Mouse (Mus musculus) adrenal gland, adult (tissue): Measurements from ENCODE around the gene Lemd1.
A peak's percentile ranks its signal among the peaks of the same experiment; 100 is the strongest.
"Not testable (repeated sequence)": the region's sequence is repeated elsewhere in the genome, so short reads cannot be mapped to it uniquely, and the experiment has no call there.

Experiments
- DNase-seq, 2 experiments: peaks; one replicate each; pipeline ENCODE4 v3.0.0; 2022 to 2023; ENCODE audit warnings: low spot score in 1 of 2; ENCODE audit not compliant: inconsistent age in 2 of 2

Gene Lemd1

DNA sequence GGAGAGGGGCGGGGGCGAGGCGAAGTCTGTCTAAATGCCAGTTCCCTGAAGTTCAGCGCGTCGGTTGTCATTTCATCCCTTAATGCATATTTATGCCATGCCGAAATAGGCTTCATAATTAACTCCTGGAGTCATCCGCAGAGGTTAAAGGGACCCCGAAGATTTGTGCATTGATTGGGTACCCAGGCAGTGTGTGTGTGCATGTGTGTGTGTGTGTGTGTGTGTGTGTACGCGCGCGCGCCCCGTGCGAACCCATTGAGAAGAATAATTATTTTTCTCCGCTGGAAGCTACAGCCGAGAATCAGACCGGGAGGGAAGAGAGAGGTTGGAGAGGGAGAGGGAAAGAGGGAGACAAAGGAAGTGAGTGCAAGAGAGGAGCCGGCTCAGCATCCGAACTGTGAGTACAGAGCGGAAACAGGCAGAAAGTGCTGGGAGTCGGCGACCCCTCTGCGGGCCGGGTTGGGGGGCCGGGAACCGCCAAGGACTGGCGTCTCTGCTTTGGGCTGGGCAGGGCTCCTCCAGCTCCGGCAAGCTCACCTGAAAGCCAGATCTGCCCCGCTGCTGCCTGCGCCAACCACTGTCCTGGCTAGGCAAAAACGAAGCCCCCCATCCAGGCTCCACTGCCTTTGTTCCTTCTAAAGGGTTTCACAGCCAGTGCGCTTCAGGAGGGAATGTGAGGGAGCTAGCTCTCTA, at the start of gene Lemd1, which contains the start of gene AC124108.1:
TSS of gene Lemd1 (plus strand) at position 339 of the 693 bp plus-strand sequence.
TSS of gene AC124108.1 (plus strand) at position 365 of the 693 bp plus-strand sequence.
- peak in 1 of 2 experiments; percentile 18 for DNase-seq

- peak in 1 of 2 experiments; percentile 63 for DNase-seq
These were observed 49.5 kb upstream of the Lemd1 start for GRCm38 (mm10) chr1:132141753-132142152.

GRCm38 (mm10) chr1:132143079-132143478, 48.2 kb upstream of the Lemd1 start:
- DNase-seq = peak in 1 of 2 experiments; percentile 40

DNA sequence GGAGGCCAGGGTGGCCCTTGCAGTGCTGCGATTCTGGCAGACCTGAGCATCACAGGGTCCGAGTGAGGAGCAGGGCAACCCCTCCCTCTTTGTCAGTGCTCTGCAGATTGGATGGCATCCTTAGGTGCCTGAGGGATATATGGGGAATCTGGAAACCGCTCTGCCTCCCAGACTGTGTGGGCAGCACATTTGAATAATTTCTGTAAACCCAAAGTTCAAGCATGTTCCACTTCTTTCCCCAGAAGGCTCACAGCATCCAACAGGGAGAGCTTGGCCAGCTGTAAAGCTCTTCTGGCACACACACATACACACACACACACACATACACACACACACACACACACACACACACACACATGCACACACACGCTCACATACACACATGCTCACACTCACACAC, 47.5 kb upstream of the Lemd1 start:
- DNase-seq = no peak

DNA sequence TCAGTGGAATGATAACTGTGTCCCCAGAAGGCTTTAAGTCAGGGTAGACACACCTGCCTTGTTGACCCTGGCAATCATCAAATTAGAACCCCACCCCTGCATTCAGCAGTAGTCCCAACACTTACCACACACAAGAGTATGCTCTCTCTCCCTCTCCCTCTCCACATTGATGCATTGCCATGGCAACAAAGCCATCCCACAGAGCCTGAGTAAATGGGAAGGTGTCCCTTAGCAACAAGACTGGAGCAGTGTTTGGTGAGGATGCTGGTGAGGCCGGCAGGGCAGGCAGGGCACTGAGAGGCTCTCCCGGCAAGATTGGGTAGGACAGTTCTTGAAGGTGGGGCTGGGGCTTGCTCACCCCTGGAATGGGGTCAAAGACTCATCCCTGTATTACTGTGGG, 47.0 kb upstream of the Lemd1 start:
- DNase-seq = no peak

DNA sequence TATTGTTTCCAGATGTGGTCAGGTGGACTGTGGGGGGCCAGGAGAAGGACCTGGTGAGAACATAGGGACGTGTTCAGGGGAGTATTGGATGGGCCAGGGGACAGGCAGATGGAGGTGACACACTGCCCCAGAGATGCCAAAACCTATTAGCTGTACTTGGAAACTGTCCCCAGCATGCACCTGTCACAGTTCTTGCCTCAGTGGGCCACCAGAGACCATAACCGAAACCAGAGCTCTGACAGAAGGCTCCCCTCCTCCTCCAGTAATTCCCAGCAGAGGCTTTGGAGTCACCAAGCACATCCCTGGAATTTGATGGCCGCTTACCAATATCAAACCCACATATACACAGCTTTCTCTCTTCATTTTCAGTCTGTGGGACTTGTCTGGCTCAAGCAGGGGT, 46.4 kb upstream of the Lemd1 start:
- no peak for DNase-seq

- DNase-seq = peak in 1 of 2 experiments; percentile 49
These were observed 45.1 kb upstream of the Lemd1 start for GRCm38 (mm10) chr1:132145973-132146685.

DNA sequence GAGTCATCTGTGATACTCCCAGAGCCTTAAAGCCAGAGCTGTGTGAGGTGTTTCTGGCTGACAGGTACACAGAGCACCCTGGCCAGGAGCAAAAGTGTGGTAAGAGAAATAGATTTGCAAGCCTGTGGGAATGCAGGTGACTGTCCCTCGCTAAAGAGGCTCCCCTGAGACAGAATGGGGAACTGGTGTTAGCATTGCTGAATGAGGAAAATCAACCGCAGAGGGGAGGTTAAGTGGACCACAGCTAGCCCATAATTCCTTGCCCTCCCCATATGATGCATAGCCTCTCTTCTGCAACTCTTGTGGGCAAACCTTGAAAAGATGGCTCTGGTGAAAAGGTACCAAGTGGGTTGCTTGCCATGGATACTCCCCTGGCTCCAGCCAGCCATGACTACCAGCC, 41.8 kb upstream of the Lemd1 start:
- peak in 1 of 2 experiments; percentile 1 for DNase-seq

DNA sequence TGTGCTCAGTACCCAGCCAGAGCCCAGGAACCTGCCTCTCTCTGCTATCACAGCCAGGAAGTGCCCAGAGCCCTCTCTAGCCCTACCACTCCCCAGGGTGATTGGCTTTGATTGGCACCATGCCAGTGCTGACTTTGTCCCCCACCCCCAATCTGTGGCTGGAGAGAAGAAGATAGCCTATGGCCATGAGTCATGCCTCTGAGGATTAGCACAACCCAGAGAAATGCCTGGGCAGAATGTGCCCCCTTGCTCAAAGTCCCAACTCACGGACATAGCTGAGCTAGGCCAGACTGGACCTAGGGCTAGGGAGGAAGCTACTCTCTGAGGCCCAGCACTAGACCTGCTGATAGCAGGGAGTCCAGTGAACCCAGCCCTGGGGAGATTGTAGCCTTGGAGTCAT, 41.1 kb upstream of the Lemd1 start:
- DNase-seq = peak in 1 of 2 experiments; percentile 37

DNA sequence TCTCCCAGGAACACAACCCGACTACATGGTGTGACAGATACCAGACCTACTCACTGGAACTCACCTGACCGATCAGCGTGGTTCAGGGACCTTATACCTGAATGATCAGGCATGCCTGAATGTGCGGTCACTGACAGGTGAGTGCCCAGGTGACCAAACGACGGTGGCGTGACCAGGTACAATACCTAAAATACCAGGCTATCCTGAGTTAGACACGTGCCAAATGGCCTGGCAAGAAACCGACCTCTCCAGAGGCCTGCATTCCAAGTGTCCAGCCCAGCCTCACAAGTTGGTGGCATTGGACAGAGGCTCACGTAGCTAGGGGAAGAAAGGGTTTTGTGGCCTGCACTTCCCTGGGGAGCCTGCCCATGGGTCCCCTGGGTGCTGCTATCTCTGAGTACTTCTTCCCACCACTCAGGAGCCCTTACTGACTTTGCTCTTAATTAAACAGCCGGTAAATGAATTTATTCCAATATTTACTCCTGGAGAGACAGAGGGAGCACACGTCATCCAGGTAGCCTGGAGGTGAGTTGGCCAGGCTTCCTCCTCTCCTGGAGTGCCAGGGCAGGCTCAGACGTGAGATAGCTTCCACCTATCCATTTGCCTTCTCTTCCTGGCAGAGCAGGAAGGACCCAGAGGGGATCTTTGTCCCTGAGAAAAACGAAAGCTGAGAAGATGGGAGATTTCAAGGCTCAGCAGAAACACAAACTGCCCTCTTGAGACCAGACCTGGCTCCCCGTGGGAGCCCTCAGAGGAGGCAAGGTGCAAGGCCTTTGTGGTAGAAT, 40.2 kb upstream of the Lemd1 start:
- peak in 1 of 2 experiments; percentile 6 for DNase-seq

DNA sequence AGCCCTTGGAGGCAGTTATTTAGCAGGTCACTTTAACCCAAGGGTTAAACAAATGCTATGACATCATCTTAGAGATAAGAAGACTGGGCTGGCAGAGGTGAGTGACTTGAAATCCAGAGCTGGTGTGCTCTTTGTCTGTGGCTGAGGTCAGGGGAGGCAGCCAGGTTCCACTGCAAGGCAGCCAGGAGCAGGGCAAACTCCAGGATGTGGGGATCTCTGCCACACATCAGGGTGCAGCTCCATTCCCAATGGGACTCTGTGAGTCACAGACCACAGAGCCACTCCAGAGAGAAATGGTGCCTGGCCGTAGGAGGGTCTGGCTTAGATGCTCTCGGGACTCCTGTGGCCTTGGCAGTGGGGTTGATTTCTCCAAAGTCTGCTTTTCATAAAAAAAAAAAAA, 39.3 kb upstream of the Lemd1 start:
- DNase-seq = peak in 1 of 2 experiments; percentile 18

DNA sequence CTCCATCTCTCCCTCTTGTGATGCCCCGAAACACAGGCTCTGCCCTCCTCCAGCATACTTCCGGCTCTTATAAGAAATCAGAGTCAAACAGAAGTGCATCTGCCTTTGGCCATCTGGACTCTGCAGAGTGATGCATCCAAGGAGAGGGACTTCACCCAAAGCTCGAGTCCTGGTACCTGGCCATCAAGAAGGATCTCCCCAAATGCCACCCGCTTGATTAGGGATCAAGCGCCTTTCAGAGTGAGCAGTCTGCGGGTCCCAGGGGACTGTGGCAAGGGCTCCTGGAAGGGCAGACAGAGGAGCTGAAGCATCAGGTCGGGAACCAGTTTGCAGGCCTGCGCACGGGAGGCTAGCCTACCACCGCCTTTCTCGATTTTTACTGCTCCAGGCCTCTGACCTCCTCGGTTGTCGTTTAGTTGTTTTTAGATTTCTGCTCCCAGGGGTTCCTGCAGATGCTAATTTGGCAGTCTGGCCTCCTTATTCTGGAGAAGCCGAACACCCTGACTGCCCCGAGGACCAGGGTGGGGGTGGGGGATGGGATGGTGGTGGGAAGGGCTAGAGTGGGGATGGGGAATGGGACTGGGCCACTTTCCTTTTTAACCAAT, 38.0 kb upstream of the Lemd1 start:
- DNase-seq = peak; percentile 3 to 21

DNA sequence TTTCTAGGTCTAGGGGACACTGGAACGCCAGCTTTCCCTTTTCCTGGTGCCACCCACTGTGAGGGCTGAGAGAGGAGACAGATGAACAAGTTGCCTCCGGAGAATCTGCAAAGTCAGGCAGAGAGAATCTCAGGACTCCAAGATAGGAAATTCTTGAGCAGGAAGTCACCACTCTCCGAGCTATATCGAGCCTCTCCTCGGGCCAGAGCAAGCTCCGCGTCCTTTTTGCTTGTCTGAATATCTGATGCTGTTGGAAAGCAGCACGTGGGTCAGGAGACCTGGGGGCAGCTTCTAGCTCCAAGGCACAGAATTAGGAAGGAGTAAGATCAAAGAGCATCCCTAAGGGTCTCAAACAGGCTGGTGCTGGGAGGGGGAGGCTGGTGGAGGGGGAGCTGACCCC, 37.5 kb upstream of the Lemd1 start:
- peak in 1 of 2 experiments; percentile 26 for DNase-seq

DNA sequence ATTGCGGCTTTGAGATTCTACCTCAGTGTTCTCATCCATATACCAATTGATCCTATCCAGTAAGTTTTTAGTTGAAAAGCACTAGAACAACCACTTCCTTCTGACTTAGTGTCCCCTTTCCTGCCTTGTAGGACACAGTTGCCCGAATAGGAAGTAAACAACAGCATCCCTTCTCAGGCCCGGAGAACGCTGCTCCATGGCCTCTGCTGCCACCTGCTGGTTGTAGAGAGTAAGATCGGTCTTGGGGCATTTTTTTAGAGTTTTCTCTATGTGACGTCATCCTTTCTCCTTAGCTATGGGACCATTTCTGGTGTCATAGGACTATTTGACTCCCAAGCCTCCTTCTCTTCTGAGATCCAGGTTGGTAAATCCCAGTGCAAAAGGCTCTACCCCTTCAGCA, 35.5 kb upstream of the Lemd1 start:
- peak; percentile 84 to 95 for DNase-seq

DNA sequence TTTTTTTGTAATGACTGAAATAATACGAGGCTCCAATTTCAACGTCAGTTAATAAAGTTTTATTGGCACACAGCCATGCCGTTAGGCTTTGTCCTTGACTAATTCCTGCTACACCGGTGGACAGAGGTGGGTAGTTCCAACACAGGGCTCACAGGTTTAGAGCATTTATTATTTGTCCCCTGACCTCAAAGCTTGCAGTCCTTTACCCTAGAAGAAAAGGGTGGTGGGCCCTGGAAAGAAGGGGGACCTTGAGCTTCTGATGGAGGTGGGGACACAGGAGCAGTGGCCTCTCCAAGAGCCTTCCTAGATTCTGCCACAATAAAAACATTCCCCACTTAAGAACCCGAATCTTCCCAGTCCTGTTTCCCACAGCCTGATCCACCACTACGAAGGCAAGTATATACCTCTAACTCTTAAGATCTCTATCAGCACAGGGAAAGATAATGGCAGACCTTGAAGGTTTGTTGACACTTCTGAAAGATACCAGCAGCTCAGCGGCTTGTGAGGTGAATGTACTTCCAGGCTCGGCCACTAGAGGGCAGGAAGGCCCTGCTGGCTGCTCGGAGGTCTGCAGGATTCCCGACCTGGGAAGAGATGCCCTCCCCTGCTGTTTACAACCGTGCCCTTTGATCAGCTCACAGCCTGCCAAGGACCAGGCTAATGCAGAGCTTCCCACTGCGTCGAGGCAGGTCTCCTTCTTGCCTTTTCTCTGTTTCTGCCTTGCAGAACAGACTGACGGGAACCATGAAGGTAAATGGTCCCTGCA, 34.0 kb upstream of the Lemd1 start:
- peak; percentile 85 to 94 for DNase-seq

GRCm38 (mm10) chr1:132157808-132158207, 33.4 kb upstream of the Lemd1 start:
- peak in 1 of 2 experiments; percentile 26 for DNase-seq

DNA sequence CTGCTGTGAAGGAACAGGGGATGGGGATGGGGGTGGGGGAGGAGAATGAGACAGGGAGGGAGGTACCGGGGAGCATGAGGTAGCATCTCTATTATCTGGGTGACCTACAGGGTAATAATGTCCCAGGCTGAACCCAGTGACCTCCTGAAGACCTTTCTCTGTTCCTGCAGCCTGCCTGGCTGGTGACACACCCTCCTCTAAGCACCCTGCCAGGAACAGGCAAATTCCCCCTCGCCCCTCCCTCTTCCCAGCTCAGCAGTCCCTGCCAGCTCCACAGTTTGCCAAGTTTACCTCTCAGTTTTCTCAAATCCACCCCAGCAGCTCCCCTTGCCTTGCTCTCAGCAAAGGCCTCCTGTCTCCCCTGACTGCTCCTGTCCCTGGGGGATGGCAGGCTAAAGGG, 32.5 kb upstream of the Lemd1 start:
- peak in 1 of 2 experiments; percentile 22 for DNase-seq

- peak in 1 of 2 experiments; percentile 16 for DNase-seq
These were observed 31.6 kb upstream of the Lemd1 start for GRCm38 (mm10) chr1:132159681-132160080.

GRCm38 (mm10) chr1:132161211-132161880, 29.9 kb upstream of the Lemd1 start:
- peak in 1 of 2 experiments; percentile 15 for DNase-seq

GRCm38 (mm10) chr1:132162618-132163017, 28.6 kb upstream of the Lemd1 start:
- not testable (repeated sequence) for DNase-seq
